Mouse (Mus musculus) megakaryocyte, embryonic 14.5 days (primary cell): Measurements from ENCODE around the gene Bod1l. TPM values are rescaled to one million over a fixed set of nuclear protein-coding genes. Genes with fewer than 3 reads are reported as not detected.

Experiments
- H3K27me3 ChIP-seq: replicated peaks from 2 replicates; pipeline ENCODE3; 2012; ENCODE audit warnings: inconsistent platforms
- H3K36me3 ChIP-seq: replicated peaks from 2 replicates; pipeline ENCODE3; 2012; ENCODE audit warnings: low read length, inconsistent platforms, mixed read lengths
- H3K4me1 ChIP-seq: 2 replicates; pipeline ENCODE4 v1.6.1; 2012; ENCODE audit warnings: inconsistent platforms
- H3K4me3 ChIP-seq: replicated peaks from 2 replicates; pipeline ENCODE3; 2012; ENCODE audit warnings: moderate library complexity, mild to moderate bottlenecking, inconsistent platforms
- H3K9me3 ChIP-seq: 2 replicates; pipeline ENCODE4 v1.6.1; 2012; ENCODE audit warnings: inconsistent platforms
- FLI1 ChIP-seq: IDR thresholded peaks from 2 replicates; pipeline ENCODE4 v1.6.1; 2012; ENCODE audit warnings: low read length, inconsistent platforms, mixed read lengths
- GATA1 ChIP-seq: IDR thresholded peaks from 3 replicates; pipeline ENCODE4 v1.6.1; 2012; ENCODE audit warnings: mixed read lengths, low read length, inconsistent platforms, borderline replicate concordance
- polyA plus RNA-seq: library from polyadenylated mRNA; stranded (reverse); fragments of >175 nt; gene quantifications from 2 replicates; pipeline ENCODE4 v1.2.3, GENCODE M21; 2012; ENCODE audit warnings: low replicate concordance; ENCODE audit not compliant: insufficient read depth

The Bod1l gene
- polyA plus RNA-seq, 1 experiment = 9.8 TPM

DNA sequence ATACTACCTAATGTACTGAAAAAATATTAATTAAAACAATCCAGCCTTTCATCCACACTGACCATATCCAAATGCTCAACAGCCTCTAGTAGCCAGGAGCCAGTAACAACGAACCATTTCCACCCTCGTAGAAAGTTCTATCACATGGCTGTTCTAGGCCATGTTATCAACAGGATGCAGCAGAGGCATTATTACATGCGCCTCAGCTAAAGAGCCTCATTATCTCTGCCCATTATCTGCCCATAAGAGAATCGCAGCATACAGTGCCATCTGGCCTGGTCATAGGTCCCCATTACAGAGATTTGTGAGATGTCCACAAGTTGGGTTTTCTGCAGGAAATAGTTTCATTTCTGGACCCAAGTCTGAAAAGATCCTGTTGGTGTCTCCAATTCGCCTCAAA, 37.9 kb downstream of the Bod1l start:
- Histone ChIP-seq H3K36me3 (peaks cover 82% of the 10 kb centered on the region), H3K9me3 (no peaks in the 10 kb centered on the region), H3K27me3 (no peaks in the 10 kb centered on the region), H3K4me3 (peak overlapping the region; percentile 3), H3K4me1 (peaks cover 73% of the 10 kb centered on the region)
- TF ChIP-seq FLI1 = no peak
- peak; percentile 65; the same call in 1 of the 3 replicates for TF ChIP-seq GATA1

DNA sequence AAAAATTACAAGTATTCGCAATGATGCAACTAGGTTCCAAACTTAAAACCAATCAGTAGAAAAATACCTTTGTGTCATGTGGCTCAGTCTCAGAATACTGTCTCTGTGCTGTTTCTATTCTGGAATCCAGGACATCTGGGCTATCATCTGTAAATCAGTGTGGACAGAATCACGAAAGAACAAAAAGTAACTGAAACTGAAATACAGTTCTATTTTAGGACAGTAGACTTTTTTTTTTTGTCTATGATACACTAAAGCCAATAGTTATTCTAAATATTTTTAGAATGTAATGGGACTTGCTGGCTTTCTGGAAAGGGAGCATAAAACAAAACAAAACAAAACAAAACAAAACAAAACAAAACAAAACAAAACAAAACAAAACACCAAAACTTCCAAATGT, 39.0 kb downstream of the Bod1l start:
- Histone ChIP-seq H3K27me3 (no peaks in the 10 kb centered on the region), H3K9me3 (no peaks in the 10 kb centered on the region), H3K4me3 (no peak overlapping the region), H3K4me1 (peaks cover 66% of the 10 kb centered on the region), H3K36me3 (peaks cover 83% of the 10 kb centered on the region)
- no peak for TF ChIP-seq FLI1
- TF ChIP-seq GATA1 = no peak

DNA sequence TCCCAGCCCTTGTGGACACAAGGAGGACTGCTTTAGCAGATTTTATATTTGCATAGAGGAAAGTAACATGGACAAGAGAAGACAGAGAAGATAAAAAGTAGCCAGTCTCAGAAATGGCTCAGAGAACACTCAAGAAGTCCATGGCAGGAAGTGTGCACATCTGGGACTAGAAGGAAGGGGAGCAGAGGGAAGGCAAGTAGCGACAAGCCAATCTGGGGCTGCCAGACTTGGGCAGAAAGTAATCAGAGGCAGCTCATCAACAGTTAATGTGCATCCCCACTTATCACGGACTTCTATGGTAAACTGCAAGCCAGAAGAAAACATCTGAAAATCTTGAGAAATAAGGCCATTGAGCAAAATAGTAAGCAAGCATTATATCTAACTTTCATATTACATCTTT, 39.5 kb downstream of the Bod1l start:
- H3K4me1 ChIP-seq = peaks cover 65% of the 10 kb centered on the region
- no peak for TF ChIP-seq FLI1
- TF ChIP-seq GATA1 = no peak
- H3K27me3 ChIP-seq = no peaks in the 10 kb centered on the region
- no peaks in the 10 kb centered on the region for H3K9me3 ChIP-seq
- H3K36me3 ChIP-seq = peaks cover 83% of the 10 kb centered on the region
- peak overlapping the region; percentile 48 for H3K4me3 ChIP-seq

DNA sequence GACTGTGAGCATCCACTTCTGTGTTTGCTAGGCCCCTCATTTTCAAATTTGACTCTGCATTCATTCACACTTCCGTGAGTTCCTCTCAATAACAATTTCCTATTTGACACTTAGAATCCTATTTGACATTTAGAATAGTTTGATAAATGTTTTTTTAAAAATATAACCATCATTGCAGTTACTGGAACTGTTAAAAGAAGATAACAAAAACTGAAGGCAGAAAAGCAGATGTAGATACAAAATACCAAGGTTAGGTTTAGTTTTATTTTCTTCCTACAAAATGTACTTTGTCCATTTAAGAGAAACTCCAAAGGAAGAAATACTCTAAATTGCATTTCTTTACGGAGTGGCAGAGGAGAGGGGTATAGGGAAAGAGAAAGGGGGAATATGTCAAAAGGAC, 42.5 kb downstream of the Bod1l start:
- Histone ChIP-seq H3K4me3 (no peak overlapping the region), H3K4me1 (peaks cover 64% of the 10 kb centered on the region), H3K27me3 (no peaks in the 10 kb centered on the region), H3K36me3 (peaks cover 80% of the 10 kb centered on the region), H3K9me3 (no peaks in the 10 kb centered on the region)
- no peak for TF ChIP-seq GATA1
- TF ChIP-seq FLI1 = no peak

DNA sequence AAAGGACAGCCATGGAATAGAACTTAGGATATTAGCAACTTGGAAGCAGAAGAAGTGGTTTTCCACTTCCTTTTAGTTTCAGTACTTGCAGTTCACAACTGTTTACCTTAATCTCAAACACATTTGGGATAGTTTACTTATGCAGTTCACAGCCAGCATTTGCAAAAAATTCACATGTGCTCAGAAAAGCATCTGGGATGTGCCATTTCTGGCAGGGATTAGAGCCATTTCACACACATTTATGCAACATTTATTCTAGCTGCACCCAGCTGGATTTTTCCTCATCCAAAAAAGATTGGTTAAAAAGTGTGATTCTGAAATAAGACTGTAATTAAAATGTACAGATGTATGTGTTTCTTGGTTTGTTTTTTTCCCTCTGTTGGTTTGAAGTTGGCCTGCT, 49.7 kb downstream of the Bod1l start:
- peaks cover 46% of the 10 kb centered on the region for H3K4me1 ChIP-seq
- TF ChIP-seq GATA1 (no peak), FLI1 (no peak)
- no peaks in the 10 kb centered on the region for H3K27me3 ChIP-seq
- H3K36me3 ChIP-seq = peaks cover 96% of the 10 kb centered on the region
- no peaks in the 10 kb centered on the region for H3K9me3 ChIP-seq
- no peak overlapping the region for H3K4me3 ChIP-seq

DNA sequence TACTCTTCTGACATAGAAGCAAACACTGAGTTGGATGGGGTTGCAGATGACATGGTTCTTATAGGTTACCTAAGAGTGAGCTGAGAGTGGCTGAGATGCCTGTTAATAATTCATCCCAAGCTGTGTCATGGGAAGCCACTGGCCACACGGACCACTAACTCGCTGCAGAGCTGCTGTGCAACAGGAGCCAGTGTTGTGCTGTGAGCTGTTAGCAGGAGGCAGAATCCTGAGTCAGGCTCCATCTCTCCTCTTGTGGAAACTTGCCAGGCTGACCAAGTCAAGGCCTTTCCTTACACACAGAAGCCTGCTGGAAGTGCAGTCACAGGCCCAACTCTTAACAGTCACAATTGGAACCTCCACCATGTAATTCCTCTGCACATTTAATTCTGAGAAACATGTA, 53.6 kb downstream of the Bod1l start:
- H3K9me3 ChIP-seq = no peaks in the 10 kb centered on the region
- peaks cover 39% of the 10 kb centered on the region for H3K4me1 ChIP-seq
- H3K4me3 ChIP-seq = no peak overlapping the region
- TF ChIP-seq GATA1 (no peak), FLI1 (no peak)
- peaks cover 98% of the 10 kb centered on the region for H3K36me3 ChIP-seq
- H3K27me3 ChIP-seq = no peaks in the 10 kb centered on the region

DNA sequence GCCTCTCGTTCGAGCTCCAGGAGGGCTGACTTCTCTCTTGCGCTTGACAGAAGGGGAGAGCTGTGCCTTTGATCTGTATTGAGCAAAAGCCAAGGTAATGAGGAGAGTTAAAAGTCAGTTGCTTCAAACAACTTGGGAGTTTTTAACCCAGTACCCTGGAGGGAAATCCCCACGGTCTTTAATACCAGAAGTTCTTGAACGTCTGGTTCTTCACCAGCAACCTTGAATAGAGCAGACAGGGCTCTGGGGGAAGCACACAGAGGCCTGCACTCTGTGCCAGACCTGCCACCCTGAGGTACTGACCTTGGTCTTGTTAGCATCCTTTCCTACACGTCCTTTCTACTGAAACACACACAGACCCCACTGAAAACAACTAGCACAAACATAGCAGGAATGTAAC, 55.2 kb downstream of the Bod1l start:
- H3K36me3 ChIP-seq = peaks cover 94% of the 10 kb centered on the region
- no peaks in the 10 kb centered on the region for H3K27me3 ChIP-seq
- H3K9me3 ChIP-seq = no peaks in the 10 kb centered on the region
- TF ChIP-seq FLI1 (no peak), GATA1 (no peak)
- no peak overlapping the region for H3K4me3 ChIP-seq
- H3K4me1 ChIP-seq = peaks cover 39% of the 10 kb centered on the region

DNA sequence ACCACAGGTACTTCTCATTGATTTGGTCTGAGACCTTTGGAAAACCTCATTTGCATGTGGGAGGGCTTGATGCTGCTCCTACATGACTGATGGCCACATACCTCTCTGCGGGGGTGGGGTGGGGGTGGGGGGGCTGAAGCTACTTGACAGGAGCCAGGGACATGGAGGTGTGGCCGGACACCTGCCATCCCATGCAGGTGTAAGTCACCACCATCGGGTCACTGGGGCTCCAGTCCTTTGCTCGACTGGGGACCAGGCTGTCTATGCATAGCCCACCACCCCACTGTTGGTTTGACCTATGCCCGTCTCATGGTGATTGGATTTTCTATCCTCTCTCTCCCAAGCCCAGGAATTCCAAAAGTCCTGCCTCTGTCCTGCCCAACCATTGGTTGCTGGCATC, 62.2 kb downstream of the Bod1l start:
- Histone ChIP-seq H3K4me3 (no peak overlapping the region), H3K36me3 (peaks cover 26% of the 10 kb centered on the region), H3K4me1 (peaks cover 4% of the 10 kb centered on the region), H3K9me3 (0 out of 2 replicates have a peak, but pooled peaks cover 6% of the 10 kb centered on the region), H3K27me3 (peaks cover 7% of the 10 kb centered on the region)
- TF ChIP-seq FLI1 (no peak), GATA1 (no peak)

DNA sequence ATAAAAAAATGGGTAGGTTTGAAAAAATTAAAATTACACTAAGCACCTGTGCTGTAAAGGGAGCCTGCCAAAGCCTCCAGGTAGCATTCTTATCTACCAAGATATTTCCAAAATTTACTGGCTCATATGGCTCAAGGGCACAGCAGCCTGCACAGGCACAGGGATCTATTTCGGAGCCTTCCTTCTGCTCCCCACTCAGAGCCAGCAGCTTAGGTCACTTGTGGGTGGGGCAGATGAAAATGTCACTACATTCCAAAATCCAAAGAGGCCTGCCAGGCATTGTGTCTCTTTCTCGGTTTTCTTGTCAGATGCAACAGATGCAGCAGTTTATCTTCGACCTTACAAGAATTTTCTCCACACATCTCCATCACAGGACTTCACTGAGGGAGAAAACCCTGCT, 64.1 kb downstream of the Bod1l start:
- H3K4me3 ChIP-seq = no peak overlapping the region
- H3K4me1 ChIP-seq = peaks cover 23% of the 10 kb centered on the region
- peaks cover 8% of the 10 kb centered on the region for H3K36me3 ChIP-seq
- H3K9me3 ChIP-seq = 0 out of 2 replicates have a peak, but pooled peaks cover 6% of the 10 kb centered on the region
- TF ChIP-seq FLI1 (no peak), GATA1 (no peak)
- H3K27me3 ChIP-seq = peaks cover 9% of the 10 kb centered on the region

DNA sequence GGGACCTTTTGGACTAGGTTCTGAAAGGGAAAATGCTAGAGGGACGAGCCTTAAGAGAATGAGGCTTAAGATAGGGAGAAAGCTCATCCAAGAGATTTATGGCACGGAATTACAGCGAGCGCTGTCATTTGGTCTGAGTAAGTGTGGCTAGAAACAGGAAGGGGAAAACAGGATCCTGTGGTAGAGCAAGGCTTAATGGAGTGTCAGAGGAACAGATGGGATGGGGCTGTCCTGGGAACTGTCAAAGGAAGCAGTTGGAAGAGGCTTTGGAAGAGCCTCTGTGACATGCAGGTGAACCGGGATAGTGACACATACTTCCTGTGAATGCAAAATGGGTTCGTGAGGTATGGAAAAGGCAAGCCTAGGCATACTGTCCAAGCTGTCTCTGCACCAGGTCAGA, 68.4 kb downstream of the Bod1l start:
- peak overlapping the region; percentile 53 for H3K4me3 ChIP-seq
- TF ChIP-seq FLI1 = no peak
- TF ChIP-seq GATA1 = no peak
- H3K9me3 ChIP-seq = 0 out of 2 replicates have a peak, but pooled peaks cover 6% of the 10 kb centered on the region
- peaks cover 22% of the 10 kb centered on the region for H3K4me1 ChIP-seq
- H3K27me3 ChIP-seq = peaks cover 16% of the 10 kb centered on the region
- H3K36me3 ChIP-seq = no peaks in the 10 kb centered on the region

DNA sequence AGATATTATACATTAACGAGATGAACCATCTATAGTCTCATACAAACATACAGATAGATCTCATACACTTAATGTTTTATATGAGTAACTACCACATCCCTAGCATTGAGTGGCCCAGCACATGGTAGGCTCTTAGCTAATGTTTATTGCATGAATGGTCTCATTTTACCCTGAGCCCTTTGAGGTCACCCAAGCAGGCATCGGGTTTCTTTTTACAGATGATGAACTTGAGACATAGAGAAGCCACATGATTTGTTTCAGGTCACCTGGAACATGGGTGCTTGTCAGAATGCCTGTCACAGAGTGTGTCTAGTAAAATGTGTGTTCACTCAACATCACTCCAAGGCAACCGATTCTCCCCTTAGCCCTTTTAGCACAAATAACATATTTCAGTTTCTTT, 68.8 kb downstream of the Bod1l start:
- H3K4me3 ChIP-seq = no peak overlapping the region
- H3K27me3 ChIP-seq = peaks cover 16% of the 10 kb centered on the region
- H3K9me3 ChIP-seq = 0 out of 2 replicates have a peak, but pooled peaks cover 6% of the 10 kb centered on the region
- no peak for TF ChIP-seq GATA1
- TF ChIP-seq FLI1 = no peak
- H3K36me3 ChIP-seq = no peaks in the 10 kb centered on the region
- peaks cover 23% of the 10 kb centered on the region for H3K4me1 ChIP-seq
